Mouse (Mus musculus) brown adipose tissue, adult 24 weeks (tissue): ENCODE results near the gene Dot1l. TPM values are rescaled to one million over a fixed set of nuclear protein-coding genes. Genes with fewer than 3 reads are reported as not detected.
A peak's percentile ranks its signal among the peaks of the same experiment; 100 is the strongest.
"Not testable (repeated sequence)": the region's sequence is repeated elsewhere in the genome, so short reads cannot be mapped to it uniquely, and the experiment has no call there.

Experiments
- H3K27ac ChIP-seq: fragments of 200-500 bp; replicated peaks from 2 replicates; pipeline ENCODE4 v1.5.1; 2012; ENCODE audit warnings: low read depth, mild to moderate bottlenecking, low read length
- H3K4me1 ChIP-seq: fragments of 200-500 bp; 2 replicates; pipeline ENCODE4 v1.6.1; 2012; ENCODE audit warnings: low read length, mixed read lengths; ENCODE audit not compliant: control insufficient read depth, insufficient read depth, insufficient read length
- H3K4me3 ChIP-seq: fragments of 200-500 bp; 2 replicates; pipeline ENCODE4 v1.5.1; 2012; ENCODE audit warnings: low read depth, mild to moderate bottlenecking, low read length, moderate library complexity; ENCODE audit not compliant: insufficient read depth
- polyA plus RNA-seq: library from polyadenylated mRNA; stranded (reverse); fragments of >200 nt; gene quantifications from 2 replicates; pipeline ENCODE4 v1.2.4, GENCODE M21; 2012; ENCODE audit not compliant: missing spikeins, insufficient read depth, insufficient read length

The Dot1l gene
- polyA plus RNA-seq, 1 experiment: 11.5 TPM

DNA sequence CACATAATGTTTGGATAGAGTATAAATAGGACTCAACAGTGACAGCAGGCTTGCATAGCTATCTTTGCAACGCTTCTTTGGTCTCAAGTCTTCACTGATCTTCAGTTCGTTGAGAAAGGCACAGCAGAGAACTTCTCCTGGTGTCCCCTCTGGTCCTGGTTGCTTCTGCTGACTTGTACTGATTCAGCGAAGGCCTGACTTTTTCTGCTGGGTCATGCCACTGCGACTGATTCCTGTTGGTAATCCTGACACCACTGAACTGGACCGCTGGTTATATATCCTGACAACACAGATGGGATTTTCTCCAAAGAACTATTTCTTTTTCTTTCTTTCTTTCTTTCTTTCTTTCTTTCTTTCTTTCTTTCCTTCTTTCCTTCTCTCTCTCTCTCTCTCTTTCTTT lies 67.5 kb downstream of the Dot1l start:
- Histone ChIP-seq H3K4me1 (no peaks in the 10 kb centered on the region), H3K4me3 (no peak overlapping the region), H3K27ac (no peak overlapping the region)

DNA sequence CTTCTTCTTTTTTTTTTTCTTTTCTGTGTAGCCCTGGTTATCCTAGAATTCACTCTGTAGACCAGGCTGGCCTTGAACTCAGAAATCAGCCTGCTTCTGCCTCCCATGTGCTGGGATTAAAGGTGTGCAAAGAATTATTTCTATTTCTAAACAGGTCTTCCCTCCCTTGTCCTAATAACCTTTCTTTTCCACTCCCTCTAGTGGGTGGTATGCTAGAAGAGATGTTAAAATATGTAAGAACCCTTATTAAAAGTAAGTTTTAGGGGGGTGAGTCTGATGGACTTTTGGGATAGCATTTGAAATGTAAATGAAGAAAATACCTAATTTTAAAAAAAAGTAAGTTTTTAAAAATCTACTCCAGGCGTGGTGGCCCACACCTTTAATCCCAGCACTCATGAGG lies 68.3 kb downstream of the Dot1l start:
- Histone ChIP-seq H3K4me3 (no peak overlapping the region), H3K27ac (no peak overlapping the region), H3K4me1 (no peaks in the 10 kb centered on the region; the same call in 1 of the 2 replicates)

DNA sequence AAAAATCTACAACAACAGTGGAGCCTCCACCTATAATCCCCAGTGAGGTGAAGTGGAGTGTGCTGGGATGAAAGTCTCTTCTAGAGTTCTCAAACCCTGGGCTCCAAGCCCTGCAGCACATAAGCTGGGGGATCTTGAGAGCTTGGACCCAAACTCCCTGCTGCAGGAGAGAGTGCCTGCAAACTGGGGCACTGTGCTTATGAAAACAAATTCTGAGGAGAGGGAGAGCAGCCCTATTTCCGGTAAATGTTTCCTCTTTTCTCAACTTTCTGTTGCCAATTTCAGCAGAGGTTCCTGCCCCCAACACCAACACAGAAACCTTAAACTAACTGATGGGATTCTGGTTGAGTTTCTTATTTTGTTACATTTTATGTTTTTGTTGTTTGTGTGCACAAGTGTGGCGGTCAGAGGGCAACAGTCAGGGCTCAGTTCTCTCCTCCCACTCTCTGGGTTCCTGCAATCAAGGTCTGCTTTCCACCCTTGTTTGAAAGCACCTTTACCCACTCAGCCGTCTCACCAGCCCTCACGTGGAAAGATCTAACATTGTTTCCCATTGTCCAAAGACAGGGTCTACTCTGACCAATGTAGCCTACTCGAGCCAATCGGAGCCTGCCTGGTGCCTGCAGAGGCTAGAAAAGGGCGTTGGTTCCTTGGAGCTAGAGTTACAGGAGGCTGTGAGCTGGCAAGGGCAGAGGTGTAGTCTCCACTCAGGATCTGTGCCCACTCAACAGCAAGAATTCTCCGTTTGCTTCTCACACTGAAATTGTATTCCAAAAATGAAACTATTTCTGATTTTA lies 69.0 kb downstream of the Dot1l start:
- peak overlapping the region; percentile 19 for H3K27ac ChIP-seq
- no peak overlapping the region for H3K4me3 ChIP-seq
- no peaks in the 10 kb centered on the region; the same call in 1 of the 2 replicates for H3K4me1 ChIP-seq

DNA sequence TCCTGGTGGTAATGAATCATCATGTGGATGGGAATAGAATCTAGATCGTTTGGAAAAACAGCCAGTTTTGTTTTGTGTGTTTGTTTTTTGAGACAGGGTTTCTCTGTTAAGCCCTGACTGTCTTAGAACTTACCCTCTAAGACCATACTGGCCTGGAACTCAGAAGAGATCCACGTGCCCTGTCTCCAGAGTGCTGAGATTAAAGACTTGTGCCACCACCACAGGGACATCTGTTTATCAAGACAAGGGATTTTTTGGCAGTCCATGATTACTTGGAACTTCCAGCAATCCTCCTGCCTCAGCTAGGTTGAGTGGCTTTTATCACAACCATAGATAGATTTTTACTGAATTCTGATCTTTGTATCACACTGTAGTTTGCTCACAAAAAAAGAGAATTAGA lies 69.8 kb downstream of the Dot1l start:
- 0 out of 2 replicates have a peak overlapping the region, but pooled peaks have one; percentile 19 for H3K27ac ChIP-seq
- H3K4me1 ChIP-seq: no peaks in the 10 kb centered on the region; the same call in 1 of the 2 replicates
- no peak overlapping the region for H3K4me3 ChIP-seq

DNA sequence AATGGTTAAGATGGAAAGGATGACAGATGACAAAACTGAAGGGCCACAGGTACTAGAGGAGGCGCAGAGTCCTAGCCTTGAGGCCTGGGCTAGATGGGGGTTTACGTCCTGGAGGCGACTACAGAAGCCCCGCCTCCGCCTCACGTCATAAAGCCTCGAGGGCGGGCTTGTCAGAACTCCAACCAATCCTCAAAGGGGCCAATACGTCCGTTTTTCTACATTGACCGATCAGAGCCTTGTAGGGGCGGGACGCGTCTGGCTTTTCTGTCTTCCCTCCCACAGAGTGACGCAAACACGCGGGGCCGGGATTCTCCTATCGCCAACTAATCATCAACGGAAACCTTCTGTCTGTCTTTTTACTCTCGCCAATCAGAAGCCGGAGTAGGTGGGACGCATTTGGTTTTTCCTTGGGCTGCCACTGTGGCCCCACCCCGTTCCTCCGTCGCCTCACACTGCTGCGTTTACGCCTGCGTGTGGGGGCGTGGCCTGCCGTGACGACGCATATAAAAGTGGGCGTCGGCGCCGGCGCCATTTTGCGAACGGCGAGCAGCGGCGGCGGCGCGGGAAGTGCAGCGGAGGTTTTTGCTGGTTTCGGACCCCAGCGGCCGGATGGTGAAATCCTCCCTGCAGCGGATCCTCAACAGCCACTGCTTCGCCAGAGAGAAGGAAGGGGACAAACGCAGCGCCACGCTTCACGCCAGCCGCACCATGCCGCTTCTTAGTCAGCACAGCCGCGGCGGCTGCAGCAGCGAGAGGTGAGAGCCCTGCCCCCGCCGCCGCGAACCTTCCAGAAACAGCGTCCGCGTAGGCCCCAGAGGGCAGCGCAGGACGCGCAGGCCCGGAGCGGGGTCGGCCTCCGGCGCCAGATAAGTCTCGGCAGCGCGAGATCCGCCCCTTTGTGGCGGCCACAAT lies 71.4 kb downstream of the Dot1l start, which contains the start of gene Oaz1:
Gene Oaz1, plus strand, starts transcription at position 506 of the 912 bp plus-strand sequence.
- Histone ChIP-seq H3K4me3 (peak within 1 kb of the TSS; percentile 98), H3K27ac (peak within 1 kb of the TSS; percentile 92), H3K4me1 (no peaks in the 10 kb centered on the region; the same call in 1 of the 2 replicates)

DNA sequence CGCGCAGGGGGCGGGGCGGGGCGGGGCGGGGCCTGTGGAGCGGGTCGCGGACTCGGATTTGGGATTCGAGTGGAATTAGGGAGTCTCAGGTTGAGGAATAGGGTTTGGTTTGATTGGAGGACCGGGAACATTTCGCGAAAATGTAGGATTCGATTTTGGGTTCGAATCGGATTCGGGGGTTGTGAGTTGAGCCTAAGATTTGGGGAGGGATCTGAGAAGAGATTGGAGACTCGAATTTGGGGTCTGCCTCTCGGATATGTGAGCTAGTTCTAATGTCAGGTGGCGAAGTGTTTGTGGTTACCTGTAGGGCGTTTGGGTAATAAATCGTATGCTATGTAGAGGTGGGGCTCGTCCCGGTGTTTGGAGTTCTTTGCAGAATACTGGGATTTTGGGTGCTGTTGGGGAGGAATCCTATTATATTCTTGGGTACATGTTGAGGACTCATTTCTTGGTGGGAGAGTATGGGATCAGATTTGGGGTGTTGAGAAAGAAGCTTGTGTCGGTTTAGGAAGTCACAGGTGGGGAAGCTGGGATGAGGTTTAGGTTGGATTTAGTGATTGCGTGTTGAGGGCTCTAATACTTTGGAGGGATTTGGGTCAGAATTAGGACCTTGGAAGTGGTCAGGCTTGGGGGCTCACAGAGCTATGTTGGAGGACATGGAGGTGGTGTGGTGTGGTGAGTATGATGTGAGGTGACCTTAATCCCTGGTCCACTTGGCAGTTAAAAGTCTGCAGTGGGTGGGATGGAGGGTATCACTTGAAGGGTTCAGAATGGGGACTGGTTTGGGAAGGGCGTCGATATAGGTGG lies 72.3 kb downstream of the Dot1l start:
- H3K4me3 ChIP-seq: peak overlapping the region; percentile 98
- no peak overlapping the region for H3K27ac ChIP-seq
- no peaks in the 10 kb centered on the region; the same call in 1 of the 2 replicates for H3K4me1 ChIP-seq

DNA sequence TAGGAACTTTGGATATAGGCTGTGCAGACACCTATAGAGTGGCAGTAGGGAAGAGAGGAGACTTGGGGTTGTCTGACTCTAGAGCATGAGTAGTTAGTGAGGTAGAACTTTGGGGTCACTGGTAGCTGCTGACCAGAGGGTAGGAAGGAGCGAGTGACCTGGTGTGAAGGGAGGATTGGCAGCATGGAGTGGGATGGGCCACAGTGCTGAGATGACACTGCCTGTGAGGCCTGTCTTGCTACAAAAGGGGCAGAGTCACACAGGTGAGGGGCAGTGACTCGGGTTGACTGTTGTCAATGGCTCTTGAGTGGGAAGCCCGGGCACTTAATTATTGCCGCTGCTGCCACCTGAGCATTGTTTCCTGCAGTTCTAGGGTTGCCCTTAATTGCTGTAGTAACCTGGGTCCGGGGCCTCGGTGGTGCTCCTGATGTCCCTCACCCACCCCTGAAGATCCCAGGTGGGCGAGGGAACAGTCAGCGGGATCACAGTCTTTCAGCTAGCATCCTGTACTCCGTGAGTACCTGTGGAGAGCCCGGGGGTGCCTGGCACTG lies 72.9 kb downstream of the Dot1l start:
- Histone ChIP-seq H3K4me1 (no peaks in the 10 kb centered on the region; the same call in 1 of the 2 replicates), H3K27ac (no peak overlapping the region), H3K4me3 (peak overlapping the region; percentile 98)

DNA sequence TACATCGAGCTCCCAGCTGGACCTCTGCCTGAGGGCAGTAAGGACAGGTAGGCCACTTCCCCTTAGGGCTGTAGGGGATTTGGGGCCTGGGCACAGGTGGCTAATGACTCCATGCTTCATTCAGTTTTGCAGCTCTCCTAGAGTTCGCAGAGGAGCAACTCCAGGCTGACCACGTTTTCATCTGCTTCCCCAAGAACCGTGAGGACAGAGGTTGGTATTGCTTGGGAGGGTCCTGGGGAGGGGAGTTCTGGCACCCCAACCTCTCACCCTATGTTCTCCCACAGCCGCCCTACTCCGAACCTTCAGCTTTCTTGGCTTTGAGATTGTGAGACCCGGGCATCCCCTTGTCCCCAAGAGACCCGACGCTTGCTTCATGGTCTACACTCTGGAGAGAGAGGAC lies 73.6 kb downstream of the Dot1l start:
- not testable (repeated sequence) for H3K4me1 ChIP-seq, H3K27ac ChIP-seq
- peak overlapping the region; percentile 98 for H3K4me3 ChIP-seq

DNA sequence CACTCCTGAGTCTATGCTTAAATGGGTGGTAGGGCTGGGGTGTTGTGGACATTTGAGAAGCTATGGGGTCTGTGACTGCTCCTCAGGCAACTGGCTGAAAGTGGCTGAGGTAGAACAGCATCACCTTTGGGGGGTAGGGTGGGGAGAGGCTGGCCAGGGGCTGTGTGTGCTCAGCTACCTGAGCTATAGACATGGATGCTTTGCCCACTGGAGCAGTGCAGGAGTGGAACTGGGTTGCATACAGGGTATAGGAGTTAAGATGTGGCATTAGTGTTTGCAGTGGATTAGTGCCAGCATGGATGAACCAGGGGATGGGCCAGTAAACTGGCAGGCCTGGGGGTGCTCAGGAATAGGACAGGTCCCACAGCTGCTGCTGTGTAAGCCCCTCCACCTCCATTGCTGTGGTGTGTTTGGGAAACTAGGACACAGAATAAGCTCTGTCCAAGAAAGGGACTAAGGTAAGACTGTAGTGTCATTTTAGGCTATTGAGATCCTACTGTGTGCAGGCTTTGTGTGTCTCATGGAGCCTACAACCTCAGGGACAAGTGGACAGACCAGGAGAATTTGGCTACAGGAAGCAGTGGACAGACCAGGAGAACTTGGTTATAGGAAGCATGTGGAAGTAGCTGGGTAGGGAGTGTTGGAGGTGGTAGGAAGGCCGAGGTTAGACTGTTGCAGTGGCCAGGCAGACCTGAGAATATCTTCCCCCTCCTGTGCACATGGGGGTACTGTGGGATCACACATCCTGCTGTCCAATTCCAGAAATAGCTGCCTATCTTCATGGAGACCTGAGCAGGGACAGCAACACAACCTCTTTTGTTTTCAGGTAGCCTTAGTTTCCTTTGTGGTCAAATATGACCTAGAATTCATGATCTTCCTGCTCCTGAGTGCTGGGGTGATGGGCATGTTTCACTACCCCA lies 74.6 kb downstream of the Dot1l start:
- Histone ChIP-seq H3K27ac (no peak overlapping the region), H3K4me3 (no peak overlapping the region), H3K4me1 (no peaks in the 10 kb centered on the region; the same call in 1 of the 2 replicates)

DNA sequence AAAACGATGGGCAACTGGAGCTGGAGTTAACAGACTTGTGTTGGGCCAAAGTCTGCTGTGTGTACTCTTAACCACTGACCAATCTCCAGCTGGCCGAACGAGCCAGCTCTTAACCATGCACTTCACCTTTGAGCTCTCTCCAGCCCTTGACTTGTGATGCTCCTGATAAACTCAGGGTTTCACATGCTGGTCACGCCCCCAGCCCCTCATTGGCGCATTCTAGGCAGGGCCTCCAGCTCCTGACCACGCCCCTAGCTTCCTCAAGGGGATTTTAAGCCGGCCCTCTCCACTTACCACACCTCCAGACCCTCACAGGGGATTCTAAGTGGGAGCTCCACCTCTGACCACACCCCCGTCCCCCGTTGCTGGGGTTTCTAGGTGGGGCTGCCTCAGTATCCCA lies 76.1 kb downstream of the Dot1l start:
- no peak overlapping the region for H3K27ac ChIP-seq
- H3K4me3 ChIP-seq: no peak overlapping the region
- H3K4me1 ChIP-seq: no peaks in the 10 kb centered on the region; the same call in 1 of the 2 replicates

DNA sequence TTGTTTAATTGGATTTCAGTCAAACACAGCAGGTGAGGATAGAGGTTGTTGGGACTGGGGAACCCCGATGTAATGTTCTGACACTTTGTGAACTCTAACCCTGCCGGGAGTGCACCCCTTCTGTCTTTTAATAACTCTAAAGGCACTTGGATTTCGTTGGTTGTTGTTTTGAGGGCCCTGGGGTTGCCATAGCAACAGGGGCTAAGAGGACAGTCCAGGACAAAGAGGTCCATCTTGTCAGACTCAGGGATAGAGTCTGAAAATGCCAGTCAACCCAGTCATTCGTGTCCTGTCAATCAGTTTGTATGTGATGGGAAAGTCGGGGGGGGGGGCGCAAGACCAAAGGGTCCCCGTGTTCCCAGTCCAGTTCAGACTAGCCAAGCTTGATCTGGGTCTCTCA lies 77.8 kb downstream of the Dot1l start:
- no peak overlapping the region for H3K27ac ChIP-seq
- H3K4me1 ChIP-seq: no peaks in the 10 kb centered on the region; the same call in 1 of the 2 replicates
- no peak overlapping the region for H3K4me3 ChIP-seq

DNA sequence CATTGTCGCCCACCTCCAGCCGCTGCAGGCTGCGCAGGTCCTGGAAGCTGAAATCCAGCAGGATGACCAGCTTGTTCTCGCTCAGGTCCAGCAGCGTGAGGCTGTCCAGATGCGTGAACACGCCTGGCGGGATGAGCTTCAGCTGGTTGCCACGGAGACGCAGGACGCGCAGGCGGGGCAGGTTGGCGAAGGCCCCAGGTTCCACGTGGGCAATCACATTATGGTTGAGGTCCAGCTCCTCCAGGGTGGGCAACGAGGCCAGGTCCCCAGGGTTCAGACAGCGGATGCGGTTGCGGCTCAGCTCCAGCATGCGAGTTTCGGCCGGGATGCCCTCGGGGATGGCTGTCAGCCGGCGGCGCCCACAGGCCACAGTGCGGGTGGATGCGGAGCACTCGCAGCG lies 80.6 kb downstream of the Dot1l start:
- no peak overlapping the region for H3K27ac ChIP-seq
- no peaks in the 10 kb centered on the region for H3K4me1 ChIP-seq
- no peak overlapping the region for H3K4me3 ChIP-seq

DNA sequence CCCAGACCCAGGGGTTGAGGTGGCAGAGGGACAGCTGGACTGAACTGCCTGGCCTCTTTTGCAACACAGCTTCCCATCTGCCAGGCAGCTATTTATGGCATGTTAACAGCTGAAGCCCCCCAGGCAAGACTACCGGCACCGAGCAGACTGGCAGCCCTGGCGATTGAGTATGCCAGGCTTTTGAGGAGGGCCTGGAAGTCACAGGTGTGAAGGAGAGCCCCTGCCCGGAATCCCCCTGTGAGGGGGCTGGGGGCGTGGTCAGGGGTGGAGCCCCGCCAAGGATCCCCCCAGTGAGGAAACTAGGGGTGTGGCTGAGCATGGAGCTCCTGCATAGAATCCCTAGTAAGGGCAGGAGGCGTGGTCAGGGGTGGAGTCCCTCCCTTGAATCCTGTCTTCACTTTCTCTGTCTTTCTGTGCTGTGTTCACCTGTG lies 82.0 kb downstream of the Dot1l start:
- Histone ChIP-seq H3K4me1 (no peaks in the 10 kb centered on the region), H3K27ac (no peak overlapping the region)

More for the DNA sequence above, 82.0 kb downstream of the Dot1l start:
- H3K4me3 ChIP-seq: no peak overlapping the region
